Mouse (Mus musculus): ENCODE data around the gene Arvcf.

The Arvcf gene

DNA sequence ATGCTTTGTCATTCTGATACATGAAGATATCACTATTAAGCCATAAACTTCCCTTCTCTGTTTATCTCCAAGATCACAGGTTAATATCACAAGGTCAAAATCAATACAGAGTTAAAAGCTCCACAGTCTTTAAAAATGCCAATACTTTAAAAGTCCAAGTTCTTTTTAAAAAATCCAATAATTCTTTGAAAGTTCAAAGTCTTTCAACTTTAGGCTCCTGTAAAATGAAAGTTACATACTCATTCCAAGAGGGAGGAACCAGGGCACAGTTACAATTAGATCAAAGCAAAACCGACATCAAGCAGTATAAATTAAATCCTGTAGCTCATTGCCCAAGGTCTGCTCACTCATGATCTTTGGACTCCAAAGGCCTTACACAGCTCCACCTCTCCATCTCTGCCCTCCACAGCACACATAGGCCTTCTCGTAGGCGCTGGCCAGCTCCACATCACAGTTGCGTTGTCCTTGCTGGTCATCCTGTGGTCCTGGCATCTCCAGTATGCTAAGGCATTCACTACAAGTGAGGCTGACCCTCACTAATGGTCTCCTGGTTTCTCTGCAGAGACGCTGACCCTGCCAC is 85.4 kb downstream of the Arvcf start:
- no peak for DNase-seq

DNA sequence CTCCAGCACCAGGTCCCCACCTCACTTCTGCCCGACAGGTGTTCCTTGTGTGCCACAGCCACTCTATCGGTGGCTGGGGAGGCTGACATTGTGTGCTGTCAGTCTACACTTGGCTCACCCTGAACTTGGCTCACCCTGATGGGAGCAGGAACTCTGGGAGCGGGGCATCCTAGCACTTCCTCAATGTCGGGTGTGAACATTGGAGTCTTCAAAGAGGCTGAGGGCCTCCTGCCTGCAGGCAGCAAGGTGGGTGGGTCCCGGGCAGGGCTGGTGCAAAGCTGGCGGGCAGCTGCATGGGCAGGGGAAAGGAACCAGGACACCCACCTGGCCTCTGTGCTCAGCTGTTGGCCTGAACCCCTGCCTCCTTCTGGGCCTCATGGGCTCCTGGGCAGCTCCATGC is 88.1 kb downstream of the Arvcf start:
- no peak for DNase-seq

DNA sequence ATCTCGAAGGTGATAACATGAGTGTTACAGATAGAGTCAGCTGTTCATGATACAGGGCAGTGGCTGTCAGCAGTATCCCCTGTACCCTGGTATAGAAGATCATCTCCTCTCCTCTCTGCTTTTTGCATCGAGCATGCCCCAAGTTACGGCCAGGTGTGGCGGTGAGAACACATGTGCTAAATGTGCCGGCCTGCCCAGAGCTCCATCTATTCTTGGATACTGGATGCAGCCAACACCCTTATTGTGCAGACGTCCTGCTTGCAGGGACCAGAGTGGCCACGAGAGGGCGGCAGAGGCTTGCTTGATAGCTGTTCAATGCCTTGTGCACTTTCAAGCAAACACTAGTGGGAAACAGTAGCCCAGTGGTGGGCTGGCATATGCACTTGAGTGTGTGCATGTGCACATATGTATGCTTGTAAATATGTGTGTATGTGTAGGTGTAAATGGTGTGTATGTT is 95.4 kb downstream of the Arvcf start:
- DNase-seq = peak; percentile 88 to 98

DNA sequence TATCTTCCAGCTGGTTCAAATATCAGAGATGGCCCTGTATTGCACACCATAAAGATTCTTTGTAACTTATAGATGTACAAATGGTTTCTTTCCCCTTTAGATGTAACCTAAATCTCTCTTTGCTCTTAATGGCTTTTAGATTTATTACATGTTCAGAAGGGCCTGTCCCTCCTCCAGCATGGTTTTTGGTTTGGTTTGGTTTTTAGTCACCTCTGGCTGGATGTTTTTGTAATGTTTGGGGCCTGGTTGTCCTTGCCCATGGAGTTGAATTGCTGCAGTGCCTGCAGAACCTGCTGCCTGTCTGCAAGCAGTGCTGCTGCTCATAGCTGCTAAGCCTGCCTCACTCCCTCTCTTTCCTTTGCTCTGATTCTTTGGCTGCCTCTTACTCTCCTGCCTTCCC is 99.3 kb downstream of the Arvcf start:
- DNase-seq = no peak

DNA sequence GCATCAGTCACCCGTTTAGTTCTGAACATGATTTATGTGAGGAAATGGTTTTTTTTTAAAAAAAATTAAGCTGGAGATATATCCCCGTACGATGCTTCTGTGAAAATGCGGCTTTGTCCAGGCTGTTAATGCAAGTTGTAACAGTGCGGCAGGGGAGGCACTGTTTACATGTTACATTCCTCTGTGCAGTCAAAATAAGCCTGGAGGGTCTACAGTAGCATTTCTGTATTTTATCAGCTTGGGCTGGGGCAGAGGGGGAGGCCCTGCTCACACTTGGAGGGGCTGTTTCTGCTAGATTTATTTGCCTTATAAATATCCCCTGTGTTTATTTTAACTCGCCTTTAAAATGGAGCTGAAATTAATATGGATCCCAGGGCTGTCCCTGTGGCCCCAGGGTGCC is 100.1 kb downstream of the Arvcf start:
- DNase-seq = no peak

DNA sequence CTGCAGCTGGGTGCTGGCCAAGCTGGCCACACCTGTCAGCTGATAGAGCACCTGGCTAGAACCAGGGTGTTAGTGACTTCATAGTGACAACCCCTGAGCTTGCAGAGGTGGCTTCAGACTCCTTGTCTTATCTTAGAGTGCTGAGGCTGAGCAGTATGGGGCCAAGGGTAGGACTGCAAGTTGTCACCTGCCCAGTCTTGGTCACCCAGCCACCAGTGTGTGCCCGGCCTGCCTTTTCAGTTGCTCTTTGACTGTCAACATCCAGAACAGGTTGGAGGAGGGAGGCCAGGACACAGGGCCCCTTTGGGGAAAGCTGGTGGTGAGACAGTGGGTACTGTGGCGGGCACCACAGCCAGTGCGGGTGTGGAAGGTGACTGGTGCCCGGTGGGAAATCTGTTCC is 101.0 kb downstream of the Arvcf start:
- DNase-seq = no peak

DNA sequence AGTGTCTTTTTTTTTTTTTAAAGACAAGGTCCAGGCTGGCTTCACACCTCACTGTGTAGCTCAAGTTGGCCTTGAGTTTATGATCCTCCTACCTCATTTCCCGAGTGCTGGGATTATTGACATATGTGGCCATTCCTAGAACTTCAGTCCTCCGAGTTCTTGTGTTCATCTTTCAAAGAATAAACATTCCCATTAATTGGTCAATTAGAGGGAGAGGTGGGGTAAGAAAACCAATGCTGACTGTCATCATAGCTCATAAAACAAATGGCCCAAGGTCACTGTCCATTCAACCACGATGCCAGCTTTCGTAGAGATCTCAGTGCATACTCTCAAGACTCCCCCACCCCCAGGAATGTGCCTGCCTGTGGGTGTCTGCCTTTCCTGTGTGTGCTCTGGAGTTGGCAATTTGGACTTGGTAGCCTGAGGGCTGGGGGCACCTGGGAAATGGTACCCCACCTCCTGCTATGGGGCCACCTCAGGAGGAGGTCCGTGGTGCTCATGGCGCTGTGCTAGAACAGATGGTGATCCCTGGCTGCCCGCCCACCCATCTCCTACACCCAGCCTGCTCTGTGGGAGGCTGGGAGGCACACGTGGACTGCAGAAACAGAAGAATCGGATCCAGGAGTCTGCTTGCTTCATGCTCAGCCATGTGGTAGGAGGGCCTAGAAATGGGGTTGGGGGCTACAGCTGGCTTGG is 103.7 kb downstream of the Arvcf start:
- DNase-seq = no peak

DNA sequence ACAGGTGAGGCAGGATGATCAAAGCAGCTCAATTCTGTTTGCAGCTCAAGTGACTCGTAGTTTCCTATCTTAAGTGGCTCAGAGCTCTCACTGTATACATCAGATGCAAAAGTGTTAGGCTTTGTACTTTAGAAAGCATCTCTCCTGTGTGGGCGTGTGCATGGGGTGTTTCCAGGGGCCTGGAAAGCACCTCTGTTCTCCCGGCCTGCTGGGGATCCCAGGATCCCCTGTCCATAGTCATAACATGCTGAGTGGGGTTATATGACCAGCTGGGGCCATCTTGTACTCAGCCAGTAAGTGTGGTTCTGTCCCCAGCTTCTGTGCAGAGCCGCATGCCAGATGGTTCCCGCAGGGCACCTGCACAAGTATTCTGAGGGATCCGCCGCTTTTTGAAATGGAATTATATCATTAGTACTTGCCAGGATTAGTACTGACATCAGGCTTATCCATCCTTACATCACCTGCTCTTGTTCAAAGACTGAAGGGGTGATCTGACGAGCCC is 104.4 kb downstream of the Arvcf start:
- DNase-seq = no peak

DNA sequence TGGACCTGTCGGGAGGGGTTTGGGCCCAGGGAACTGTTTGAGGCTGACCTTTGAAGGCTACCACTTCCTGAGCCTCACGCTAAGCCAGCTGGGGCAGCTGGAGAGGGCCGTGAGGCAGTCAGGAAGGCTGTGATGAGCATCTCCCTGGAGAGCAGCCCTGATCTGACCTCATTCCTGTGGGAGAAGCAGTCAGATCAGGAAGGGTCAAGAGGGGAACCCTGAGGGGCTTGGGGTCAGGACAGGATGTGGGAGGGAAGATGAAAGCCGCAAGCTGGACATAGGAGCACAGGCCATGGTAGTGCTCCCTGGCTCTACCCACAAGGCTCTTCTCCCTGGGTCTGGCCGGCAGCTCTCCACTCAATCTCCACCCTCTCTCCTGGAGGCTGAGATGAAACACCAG is 105.9 kb downstream of the Arvcf start:
- DNase-seq = peak; percentile 51 to 55

DNA sequence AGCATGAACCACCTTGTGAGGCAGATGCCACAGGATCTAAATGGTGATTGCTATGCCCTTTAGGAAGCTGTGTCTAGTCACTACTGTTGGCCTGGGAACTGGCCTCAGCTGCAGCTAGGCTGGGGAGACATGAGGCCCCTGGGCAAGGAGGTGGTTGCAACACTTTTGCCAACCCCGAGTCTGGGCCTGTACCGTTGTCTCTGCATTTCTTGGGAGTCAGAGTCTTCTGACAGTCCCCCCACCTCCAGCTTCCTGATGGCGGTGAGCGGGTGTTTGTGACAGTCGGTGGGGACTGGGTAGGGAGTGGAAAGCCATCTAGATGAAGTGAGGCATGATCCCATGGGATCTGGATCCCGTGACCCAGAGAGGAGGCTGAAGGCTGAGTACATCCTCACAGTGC is 107.4 kb downstream of the Arvcf start:
- no peak for DNase-seq

Measured in kidney, postnatal 25 days (tissue).